Mouse (Mus musculus) monocyte, adult 2 months (primary cell): ENCODE measurements around the gene Scfd2.

Source experiments
- DNase-seq, 2 experiments: peaks; one replicate each; pipeline ENCODE4 v3.0.0; 2022; ENCODE audit warnings: low spot score in 2 of 2, low read depth in 1 of 2

The Scfd2 gene

DNA sequence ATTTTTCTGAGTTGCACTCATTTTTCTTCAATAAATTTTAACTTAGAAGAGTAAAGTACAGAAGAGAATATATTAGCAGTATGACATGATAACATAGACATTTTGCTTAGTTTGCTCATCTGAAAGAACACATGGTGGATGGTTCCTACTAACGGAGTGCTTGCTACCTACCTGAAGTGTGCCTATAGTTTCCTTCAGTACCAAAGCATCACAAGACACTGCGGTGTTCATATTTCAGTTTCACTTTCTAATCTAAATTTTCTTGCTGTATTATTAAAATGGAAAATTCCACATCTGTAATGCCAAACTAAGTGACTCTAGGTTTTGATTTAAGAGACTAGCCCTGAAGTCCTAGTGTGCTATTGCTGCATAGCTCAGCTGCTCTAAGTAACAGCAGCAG, 74.8 kb downstream of the Scfd2 start:
- DNase-seq: no peak

DNA sequence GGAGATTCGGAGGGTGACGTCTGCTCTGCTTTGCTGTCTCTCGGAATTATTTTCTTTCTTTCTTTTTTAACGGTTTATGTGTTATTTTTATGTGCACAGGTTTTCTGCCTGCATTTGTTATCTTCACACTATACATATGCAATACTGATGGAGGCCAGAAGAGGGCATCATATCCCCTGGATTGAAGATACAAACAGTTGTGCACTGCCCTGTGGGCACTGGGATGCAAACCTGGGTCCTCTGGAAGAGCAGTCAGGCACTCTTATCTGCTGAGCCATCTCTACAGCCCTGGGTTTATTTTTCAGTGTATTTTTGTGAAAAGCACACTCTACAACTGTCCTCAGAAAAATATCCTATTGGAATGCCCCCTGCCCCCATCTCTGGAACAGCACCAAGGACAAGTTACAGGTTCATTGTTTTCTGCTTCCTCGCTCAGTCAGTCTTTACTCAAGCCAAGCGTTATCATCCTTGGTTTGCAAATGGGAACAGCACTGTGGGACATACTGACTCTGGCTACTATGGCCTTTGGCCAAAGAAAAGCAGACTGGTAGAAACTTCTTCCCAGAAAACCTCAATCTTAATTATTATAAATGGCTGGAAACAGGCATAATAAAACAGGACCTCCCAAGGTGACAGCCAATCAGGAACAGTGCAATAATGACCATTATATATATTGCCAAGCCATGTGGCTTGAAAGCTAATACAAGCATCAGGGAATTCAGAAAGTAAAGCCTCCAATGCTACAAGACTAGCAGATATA, 75.9 kb downstream of the Scfd2 start:
- DNase-seq: no peak

DNA sequence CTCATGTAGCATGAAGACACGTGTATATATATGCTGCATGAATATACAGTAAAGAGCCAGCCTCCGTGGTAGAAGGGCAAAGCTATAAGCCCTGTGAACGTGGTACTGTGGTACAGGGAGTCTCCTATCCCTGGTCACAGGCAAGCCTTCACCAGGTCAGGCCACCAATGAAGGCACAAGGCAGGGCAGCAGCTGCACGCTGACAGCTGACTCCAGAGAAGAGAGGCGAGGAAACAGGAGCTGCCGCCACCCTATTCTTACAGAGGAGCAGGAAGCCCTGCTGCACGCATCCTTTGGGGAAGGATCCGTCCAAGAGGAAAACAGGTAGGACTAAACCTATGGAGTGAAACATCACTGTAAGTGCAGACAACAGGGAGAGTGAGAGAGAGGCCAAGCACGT, 76.5 kb downstream of the Scfd2 start:
- DNase-seq: no peak

DNA sequence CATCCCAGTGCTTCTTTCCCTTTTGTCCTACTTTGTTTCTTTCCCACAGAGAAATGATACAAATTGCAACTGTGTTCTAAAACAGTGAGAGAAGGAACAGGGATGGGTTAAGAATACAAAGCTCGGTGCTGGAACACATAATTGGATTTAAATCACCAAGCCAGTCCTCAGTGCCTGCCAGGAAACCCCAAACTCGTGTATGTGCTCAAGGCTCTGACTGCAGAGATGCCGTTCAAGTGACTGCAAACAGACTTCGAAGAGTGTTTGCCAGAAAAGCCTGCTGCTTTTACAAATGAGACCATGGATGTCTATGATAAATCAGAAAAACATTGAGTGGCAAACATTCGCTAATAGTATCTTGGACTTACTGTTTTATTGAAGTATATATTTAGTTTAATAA, 80.6 kb downstream of the Scfd2 start:
- no peak for DNase-seq

DNA sequence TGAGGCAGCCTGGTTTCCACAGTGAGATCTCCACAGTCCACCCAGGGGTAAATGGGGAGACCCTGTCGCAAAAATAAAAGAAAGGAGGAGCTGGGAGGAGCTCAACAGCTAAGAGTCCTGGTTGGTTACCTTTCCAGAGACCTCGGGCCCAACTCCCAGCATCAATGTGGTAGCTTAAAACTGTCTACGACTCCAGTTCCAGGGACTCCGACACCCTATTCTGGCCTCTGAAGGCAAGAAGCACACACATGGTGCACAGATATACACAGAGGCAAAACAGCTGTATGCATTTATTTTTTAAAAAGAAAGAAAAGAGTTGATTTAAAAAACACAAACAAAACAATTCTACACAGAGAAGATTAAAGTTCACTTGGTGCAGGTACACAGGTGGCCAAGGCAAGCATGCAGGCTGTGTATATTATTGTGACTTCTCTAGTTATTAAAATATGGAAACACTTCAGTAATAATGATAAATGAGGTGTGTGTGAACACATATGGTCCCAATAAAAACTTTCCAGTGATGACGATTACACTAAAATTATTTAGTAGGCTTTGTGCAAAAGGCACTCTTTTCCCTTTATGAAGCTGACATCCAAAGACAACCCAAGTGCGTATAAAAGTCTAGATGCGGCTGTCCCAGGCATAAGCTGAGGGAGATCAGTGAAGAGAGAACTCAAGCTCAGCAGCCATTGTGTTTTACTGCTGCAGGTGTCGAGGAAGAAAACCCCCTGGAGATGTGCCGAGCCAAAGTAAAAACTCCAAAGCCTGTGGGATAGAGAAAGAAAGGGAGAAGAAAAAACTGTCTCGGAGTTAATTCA, 83.8 kb downstream of the Scfd2 start:
- no peak for DNase-seq

DNA sequence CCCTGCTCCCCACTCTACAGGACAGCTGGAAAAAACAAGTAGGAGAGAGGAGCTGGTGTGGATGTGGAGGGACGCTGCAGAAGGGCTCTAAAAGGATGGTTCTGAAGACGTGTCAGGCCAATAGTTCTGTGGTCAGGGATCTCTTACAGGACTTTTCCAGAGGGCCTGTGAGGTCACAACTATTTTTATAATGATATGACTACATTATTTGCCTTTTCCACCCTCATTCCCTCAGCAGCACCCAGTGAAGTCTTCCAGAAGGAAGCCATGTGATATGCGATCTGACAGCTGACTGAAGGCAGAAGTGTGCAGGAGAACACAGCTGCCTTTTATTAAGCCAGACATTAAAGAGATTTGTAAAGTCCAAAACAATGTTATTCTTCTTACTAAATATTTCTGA, 85.7 kb downstream of the Scfd2 start:
- DNase-seq: no peak

- DNase-seq: no peak
These were observed 93.2 kb downstream of the Scfd2 start for GRCm38 (mm10) chr5:74438353-74438752.

- no peak for DNase-seq
These were observed 97.9 kb downstream of the Scfd2 start for GRCm38 (mm10) chr5:74433580-74434147.

DNA sequence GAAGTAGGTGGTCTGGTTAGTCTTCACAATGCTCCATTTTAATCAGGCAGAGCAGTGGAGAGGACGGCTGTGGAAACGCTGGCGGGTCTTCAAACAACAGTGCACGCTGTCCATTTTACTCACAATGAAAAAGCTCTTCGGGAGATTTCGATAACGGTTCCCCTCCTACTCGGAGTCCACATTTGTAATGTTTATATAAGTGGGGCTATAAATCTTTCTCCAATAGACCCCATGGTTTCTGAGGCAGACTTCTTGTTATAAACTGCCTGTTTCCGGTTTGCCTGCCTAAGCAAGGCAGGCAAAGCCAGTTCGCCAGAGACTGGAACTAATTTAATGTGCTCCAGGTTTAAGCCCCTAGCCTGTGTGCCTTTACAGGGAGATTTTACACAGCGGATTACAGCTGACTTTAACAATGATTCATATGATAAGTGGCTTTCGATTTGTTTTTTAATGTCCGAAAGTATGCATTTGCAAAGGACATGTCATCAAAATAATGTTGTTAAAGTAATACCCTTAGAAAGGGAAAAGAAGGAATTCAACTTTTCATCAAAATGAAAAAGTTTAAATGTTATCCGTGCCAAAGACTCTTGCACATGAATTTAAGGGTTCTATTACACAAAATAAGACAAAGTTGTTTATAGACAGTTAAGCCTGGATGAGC, 98.5 kb downstream of the Scfd2 start:
- no peak for DNase-seq

GRCm38 (mm10) chr5:74420615-74421132, 110.9 kb downstream of the Scfd2 start:
- no peak for DNase-seq

DNA sequence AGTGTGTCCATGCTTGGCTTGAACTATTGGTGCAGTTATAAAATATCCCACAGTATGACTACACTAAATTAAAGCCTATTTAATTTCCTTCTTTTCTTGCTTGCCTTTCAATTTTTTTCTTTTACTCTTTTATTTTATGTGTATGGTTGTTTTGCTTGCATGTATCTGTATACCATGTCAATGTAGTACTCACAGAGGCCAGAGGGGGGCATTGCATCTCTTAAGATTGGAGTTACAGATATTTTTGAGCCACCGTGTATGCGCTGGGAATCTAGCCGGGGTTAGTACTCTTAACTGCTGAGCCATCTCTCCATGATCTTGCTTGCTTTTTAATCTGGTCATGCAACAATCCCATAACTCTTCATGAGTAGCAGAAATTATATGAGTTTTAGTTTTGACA, 119.0 kb downstream of the Scfd2 start:
- no peak for DNase-seq

DNA sequence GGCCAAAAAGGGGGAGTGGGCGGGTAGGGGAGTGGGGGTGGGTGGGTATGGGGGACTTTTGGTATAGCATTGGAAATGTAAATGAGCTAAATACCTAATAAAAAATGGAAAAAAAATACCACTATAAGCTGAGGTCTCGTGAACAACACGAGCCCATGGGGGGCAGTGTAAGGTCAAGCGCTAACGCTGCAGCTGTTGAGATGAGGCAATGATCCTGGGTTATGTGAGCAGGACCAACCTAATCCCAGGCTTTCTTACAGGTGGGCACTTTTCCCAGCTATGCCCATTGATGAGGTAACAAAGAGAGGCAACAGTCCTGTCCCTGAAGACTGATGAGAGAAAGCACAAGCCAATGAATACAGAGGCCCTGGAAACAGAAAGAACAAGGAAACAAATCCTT, 126.7 kb downstream of the Scfd2 start:
- DNase-seq: no peak

DNA sequence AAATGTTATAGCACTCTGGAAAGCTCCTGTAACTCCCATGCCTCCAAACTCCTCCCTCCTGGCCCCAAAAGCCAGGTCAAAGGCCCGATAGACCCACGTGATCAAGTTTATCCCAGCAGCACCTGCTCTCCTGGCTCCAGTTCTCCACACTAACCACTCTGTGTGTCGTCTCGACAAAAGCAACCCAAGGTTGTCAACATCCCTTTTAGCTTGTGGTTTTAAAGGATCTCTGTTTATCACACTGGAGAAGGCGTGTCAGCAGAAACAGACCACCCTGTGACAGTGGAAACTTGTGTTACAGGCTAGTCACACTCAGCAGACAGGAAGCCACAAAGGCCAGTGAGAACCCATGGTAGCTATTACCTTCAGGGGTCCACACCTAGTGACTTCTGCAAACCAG, 127.5 kb downstream of the Scfd2 start:
- no peak for DNase-seq

- DNase-seq: no peak
These were observed 128.9 kb downstream of the Scfd2 start for GRCm38 (mm10) chr5:74402626-74403025.

GRCm38 (mm10) chr5:74391806-74392205, 139.8 kb downstream of the Scfd2 start:
- no peak for DNase-seq

- no peak for DNase-seq
These were observed 140.2 kb downstream of the Scfd2 start for GRCm38 (mm10) chr5:74391346-74391745.

DNA sequence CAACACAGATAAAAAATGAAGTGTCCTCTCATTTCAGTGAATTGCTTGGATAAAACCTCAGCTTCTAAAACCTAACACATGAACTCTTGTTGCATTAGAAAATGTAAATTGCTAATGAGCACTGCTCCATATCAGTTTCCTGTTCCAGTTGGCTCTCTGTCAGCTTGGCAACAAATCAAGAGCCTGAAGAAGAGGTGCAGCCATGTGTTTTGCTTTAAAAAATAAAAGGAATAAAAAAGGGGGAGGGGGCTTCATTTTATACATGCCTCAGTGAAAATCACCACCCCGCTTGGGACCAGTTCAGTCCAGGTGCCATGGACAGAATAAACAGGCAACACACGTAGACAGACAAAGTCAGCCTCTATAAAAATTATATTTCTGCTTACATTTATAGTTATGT, 142.7 kb downstream of the Scfd2 start:
- no peak for DNase-seq

GRCm38 (mm10) chr5:74388101-74388500, 143.5 kb downstream of the Scfd2 start:
- no peak for DNase-seq

- DNase-seq: no peak
These were observed 144.2 kb downstream of the Scfd2 start for GRCm38 (mm10) chr5:74387143-74387886.

- no peak for DNase-seq
These were observed 151.5 kb downstream of the Scfd2 start for GRCm38 (mm10) chr5:74380045-74380444.

- no peak for DNase-seq
These were observed 164.9 kb downstream of the Scfd2 start for GRCm38 (mm10) chr5:74366710-74367101.
